ENCODE assay signal across 8 mouse cellular contexts in genomic region chr10:86728176-86728575, GRCm38 (mm10). TPM values are rescaled to one million over a fixed set of nuclear protein-coding genes. Genes with fewer than 3 reads are reported as not detected.
DNase-seq lines count a peak whose midpoint lies in the region; ATAC-seq lines count a peak whose summit lies in the region.
"Had no signal": no experiment of that assay in that cellular context is flagged by ENCODE, and none has a peak within 500 bp of the region (broad histone marks: within the 10 kb centered on the region; RNA-seq: fewer than 3 reads in every experiment).

No protein-coding gene starts in this region.

- DNase-seq in limb, embryonic 11.5 days (ENCODE audit: low spot score): no peak
- no peak for DNase-seq in frontal cortex, postnatal 25 days (ENCODE audit: low spot score in 2 of 2)
- no peak for DNase-seq in embryo, embryonic 10 days (ENCODE audit: low spot score)

- no peak overlapping the region for H3K27ac ChIP-seq in heart, embryonic 11.5 days (ENCODE audit: low read depth, low read length)
- H3K27ac ChIP-seq in limb, embryonic 11.5 days (replicated peaks; ENCODE audit: low read depth, low read length): 0 out of 2 replicates have a peak overlapping the region, but pooled peaks have one; percentile 15
- H3K27ac ChIP-seq in neural tube, embryonic 15.5 days (replicated peaks): peak overlapping the region; percentile 28; the same call in 1 of the 2 replicates

- WGBS in heart, embryonic 11.5 days (ENCODE audit: insufficient replicate concordance): 78% methylated on average over 3 of the region's 3 CpGs
- WGBS in limb, embryonic 11.5 days: 94% methylated on average over 3 of the region's 3 CpGs
- WGBS in neural tube, embryonic 15.5 days: 98% methylated on average over 3 of the region's 3 CpGs

- H3K4me2 ChIP-seq in heart, embryonic 11.5 days: peak overlapping the region; percentile 60
- H3K4me2 ChIP-seq in limb, embryonic 11.5 days (ENCODE audit: low read depth, severe bottlenecking): no peak overlapping the region
- H3K4me2 ChIP-seq in neural tube, embryonic 15.5 days: peak overlapping the region; percentile 58; the same call in 1 of the 2 replicates

- H3K27me3 ChIP-seq in megakaryocyte, embryonic 14.5 days (replicated peaks): peaks cover 6% of the 10 kb centered on the region
- no peaks in the 10 kb centered on the region for H3K27me3 ChIP-seq in heart, embryonic 11.5 days (ENCODE audit: control insufficient read depth, insufficient read depth, low read length)
- H3K27me3 ChIP-seq in limb, embryonic 11.5 days (ENCODE audit: control insufficient read depth, insufficient read depth, low read length): no peaks in the 10 kb centered on the region
- no peaks in the 10 kb centered on the region for H3K27me3 ChIP-seq in neural tube, embryonic 15.5 days (replicated peaks)

- H3K9ac ChIP-seq in heart, embryonic 11.5 days (ENCODE audit: low read depth, low read length): peak overlapping the region; percentile 54; the same call in 1 of the 2 replicates
- H3K9ac ChIP-seq in limb, embryonic 11.5 days (ENCODE audit: low read length): no peak overlapping the region
- H3K9ac ChIP-seq in neural tube, embryonic 15.5 days (replicated peaks): no peak overlapping the region

- ATAC-seq in megakaryocyte, adult 5-6 weeks (ENCODE audit: poor library complexity, severe bottlenecking): no peak
- ATAC-seq in heart, embryonic 11.5 days (replicated peaks; ENCODE audit: insufficient number of reproducible peaks, low FRiP score, low TSS enrichment): no peak
- 0 out of 2 replicates have a peak, but pooled peaks have one; percentile 15 for ATAC-seq in limb, embryonic 11.5 days (ENCODE audit: insufficient number of reproducible peaks, low FRiP score, low TSS enrichment, low read depth)
- ATAC-seq in neural tube, embryonic 15.5 days (ENCODE audit: low FRiP score): no peak

- peaks cover 36% of the 10 kb centered on the region for H3K4me1 ChIP-seq in megakaryocyte, embryonic 14.5 days
- peaks cover 6% of the 10 kb centered on the region for H3K4me1 ChIP-seq in heart, embryonic 11.5 days (ENCODE audit: control insufficient read depth, insufficient read depth, low read length)
- H3K4me1 ChIP-seq in limb, embryonic 11.5 days (ENCODE audit: control insufficient read depth, insufficient read depth, low read length): peaks cover 4% of the 10 kb centered on the region; the same call in 1 of the 2 replicates
- H3K4me1 ChIP-seq in neural tube, embryonic 15.5 days: peaks cover 11% of the 10 kb centered on the region

- no peaks in the 10 kb centered on the region for H3K36me3 ChIP-seq in megakaryocyte, embryonic 14.5 days (replicated peaks; ENCODE audit: low read length)
- H3K36me3 ChIP-seq in heart, embryonic 11.5 days (ENCODE audit: control insufficient read depth, insufficient read depth, low read length): no peaks in the 10 kb centered on the region
- H3K36me3 ChIP-seq in limb, embryonic 11.5 days (ENCODE audit: control insufficient read depth, insufficient read depth, low read length): no peaks in the 10 kb centered on the region
- H3K36me3 ChIP-seq in neural tube, embryonic 15.5 days: no peaks in the 10 kb centered on the region

- H3K4me3 ChIP-seq in megakaryocyte, embryonic 14.5 days (replicated peaks): peak overlapping the region; percentile 91
- no peak overlapping the region for H3K4me3 ChIP-seq in heart, embryonic 11.5 days (ENCODE audit: low read depth, low read length)
- no peak overlapping the region for H3K4me3 ChIP-seq in limb, embryonic 11.5 days (ENCODE audit: low read depth, low read length)
- H3K4me3 ChIP-seq in neural tube, embryonic 15.5 days (replicated peaks): no peak overlapping the region; the same call in 1 of the 2 replicates

- H3K9me3 ChIP-seq in megakaryocyte, embryonic 14.5 days: no peaks in the 10 kb centered on the region
- no peaks in the 10 kb centered on the region for H3K9me3 ChIP-seq in heart, embryonic 11.5 days (replicated peaks; ENCODE audit: control insufficient read depth, low read length)
- H3K9me3 ChIP-seq in limb, embryonic 11.5 days (ENCODE audit: control insufficient read depth, low read length): no peaks in the 10 kb centered on the region
- H3K9me3 ChIP-seq in neural tube, embryonic 15.5 days (replicated peaks): no peaks in the 10 kb centered on the region

RNA-seq across cellular contexts. Expression of gene Ttc41, which starts 22.6 kb away (rescaled TPM):
- polyA plus RNA-seq in megakaryocyte, embryonic 14.5 days (2012; ENCODE audit: insufficient read depth, low replicate concordance): not detected in 2 replicates
- 0.41 and 0.67 TPM in 2 replicates for total RNA-seq in megakaryocyte, adult 5-6 weeks (2015)
- total RNA-seq in megakaryocyte, adult 5-6 weeks (2017): 0.44 TPM in 1 of 2 replicates, not detected in the other
- polyA plus RNA-seq in heart, embryonic 11.5 days (2014; fragmentation: Nextera tagmentation; extraction: Ambion mirVana): 1.6 and 2.7 TPM in 2 replicates
- 1.6 and 1.7 TPM in 2 replicates for polyA plus RNA-seq in limb, embryonic 11.5 days (2014; fragmentation: Nextera tagmentation; extraction: Ambion mirVana)
- polyA plus RNA-seq in neural tube, embryonic 15.5 days (2015; fragmentation: Nextera tagmentation; extraction: Ambion mirVana): 2.2 and 2.3 TPM in 2 replicates

RNA-seq across cellular contexts. Expression of gene Hsp90b1, which starts 22.9 kb away (rescaled TPM):
- polyA plus RNA-seq in megakaryocyte, embryonic 14.5 days (2012; ENCODE audit: insufficient read depth, low replicate concordance): 6.4 and 61.7 TPM in 2 replicates
- total RNA-seq in megakaryocyte, adult 5-6 weeks (2015): 448 and 496 TPM in 2 replicates
- 724 and 818 TPM in 2 replicates for total RNA-seq in megakaryocyte, adult 5-6 weeks (2017)
- polyA plus RNA-seq in heart, embryonic 11.5 days (2014; fragmentation: Nextera tagmentation; extraction: Ambion mirVana): 488 and 548 TPM in 2 replicates
- polyA plus RNA-seq in limb, embryonic 11.5 days (2014; fragmentation: Nextera tagmentation; extraction: Ambion mirVana): 553 and 597 TPM in 2 replicates
- polyA plus RNA-seq in neural tube, embryonic 15.5 days (2015; fragmentation: Nextera tagmentation; extraction: Ambion mirVana): 337 and 397 TPM in 2 replicates

RNA-seq across cellular contexts. Expression of gene Gm49358, which starts 35.6 kb away (rescaled TPM):
- not detected in 2 replicates for polyA plus RNA-seq in megakaryocyte, embryonic 14.5 days (2012; ENCODE audit: insufficient read depth, low replicate concordance)
- total RNA-seq in megakaryocyte, adult 5-6 weeks (2015): not detected in 2 replicates
- total RNA-seq in megakaryocyte, adult 5-6 weeks (2017): 3.6 TPM in 1 of 2 replicates, not detected in the other
- not detected in 2 replicates for polyA plus RNA-seq in heart, embryonic 11.5 days (2014; fragmentation: Nextera tagmentation; extraction: Ambion mirVana)
- 0.31 TPM in 1 of 2 replicates, not detected in the other for polyA plus RNA-seq in limb, embryonic 11.5 days (2014; fragmentation: Nextera tagmentation; extraction: Ambion mirVana)
- polyA plus RNA-seq in neural tube, embryonic 15.5 days (2015; fragmentation: Nextera tagmentation; extraction: Ambion mirVana): not detected in 2 replicates
- polyA plus RNA-seq: cortical plate, adult 2 months had no signal

RNA-seq across cellular contexts. Expression of gene Nt5dc3, which starts 50.6 kb away (rescaled TPM):
- polyA plus RNA-seq in megakaryocyte, embryonic 14.5 days (2012; ENCODE audit: insufficient read depth, low replicate concordance): 0.95 and 1.2 TPM in 2 replicates
- total RNA-seq in megakaryocyte, adult 5-6 weeks (2015): 2.0 and 2.5 TPM in 2 replicates
- 1.7 and 1.8 TPM in 2 replicates for total RNA-seq in megakaryocyte, adult 5-6 weeks (2017)
- 1.8 and 2.1 TPM in 2 replicates for polyA plus RNA-seq in heart, embryonic 11.5 days (2014; fragmentation: Nextera tagmentation; extraction: Ambion mirVana)
- polyA plus RNA-seq in limb, embryonic 11.5 days (2014; fragmentation: Nextera tagmentation; extraction: Ambion mirVana): 0.49 and 0.58 TPM in 2 replicates
- polyA plus RNA-seq in neural tube, embryonic 15.5 days (2015; fragmentation: Nextera tagmentation; extraction: Ambion mirVana): 8.0 and 9.9 TPM in 2 replicates
